Mouse (Mus musculus) megakaryocyte-erythroid progenitor cell, adult 5 weeks (primary cell): ENCODE data around the gene Top2b. TPM values are rescaled to one million over a fixed set of nuclear protein-coding genes. Genes with fewer than 3 reads are reported as not detected.

Source experiments
- polyA plus RNA-seq: library from polyadenylated mRNA; stranded (reverse); fragments of >175 nt; gene quantifications from 2 replicates; pipeline ENCODE4 v1.2.3, GENCODE M21; 2012

The Top2b gene
- polyA plus RNA-seq = 9.2 and 11.2 TPM in 2 replicates

GRCm38 (mm10) chr14:16364878-16365337 is at the start of gene Top2b:
Gene Top2b, plus strand, starts transcription at chr14:16365179.

Other genes with a start within 250 kb of the Top2b start
- 226 and 238 TPM in 2 replicates for gene Ngly1, start 115.9 kb upstream of the Top2b start, polyA plus RNA-seq
- 0.70 and 0.98 TPM in 2 replicates for gene Oxsm, start 115.4 kb upstream of the Top2b start, polyA plus RNA-seq